10 mouse cellular contexts compared by ENCODE assay signal in the genomic region with DNA sequence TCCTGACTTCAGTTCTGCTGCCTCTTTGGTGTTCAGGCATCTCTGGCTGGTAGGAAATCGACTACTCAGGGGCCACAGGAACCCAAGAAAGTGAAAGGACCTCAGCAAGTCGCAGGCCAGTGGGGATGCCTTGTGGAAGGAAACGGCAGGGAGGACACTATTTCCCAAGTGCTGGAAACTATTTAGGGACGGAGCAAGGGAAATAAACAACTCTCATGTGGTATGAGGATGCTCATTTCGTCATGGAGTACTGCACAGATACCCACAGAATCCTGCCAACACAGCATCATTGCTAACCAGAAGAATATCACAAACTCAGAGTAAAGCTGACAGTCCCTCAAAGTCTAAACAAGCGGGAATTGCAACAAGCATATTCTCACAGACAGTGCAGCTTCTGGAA. TPM values are rescaled to one million over a fixed set of nuclear protein-coding genes. Genes with fewer than 3 reads are reported as not detected.
A peak's percentile ranks its signal among the peaks of the same experiment; 100 is the strongest.
DNase-seq lines count a peak whose midpoint lies in the region; ATAC-seq and TF ChIP-seq lines count a peak whose summit lies in the region.
"Had no signal": no experiment of that assay in that cellular context is flagged by ENCODE, and none has a peak within 500 bp of the region (broad histone marks: within the 10 kb centered on the region; RNA-seq: fewer than 3 reads in every experiment).

No protein-coding gene starts in this region.

- no peak overlapping the region for H3K4me3 ChIP-seq in intestine, embryonic 15.5 days (replicated peaks)
- H3K4me3 ChIP-seq in intestine, embryonic 16.5 days (ENCODE audit: low read length), result no peak overlapping the region
- no peak overlapping the region for H3K4me3 ChIP-seq in lung, embryonic 15.5 days
- no peak overlapping the region for H3K4me3 ChIP-seq in lung, adult 2 months (replicated peaks; ENCODE audit: extremely low read depth, low read depth, low read length)
- H3K4me3 ChIP-seq in liver, embryonic 13.5 days (replicated peaks), result no peak overlapping the region
- peak overlapping the region; percentile 51 for H3K4me3 ChIP-seq in myocyte
- H3K4me3 ChIP-seq in intestine, postnatal 0 days (ENCODE audit: low read depth, low read length), result no peak overlapping the region
- H3K4me3 ChIP-seq: megakaryocyte, embryonic 14.5 days; neural tube, embryonic 12.5 days had no signal

- 41% methylated on average over 6 of the region's 6 CpGs for WGBS in intestine, embryonic 15.5 days
- WGBS in intestine, embryonic 16.5 days, result 33% methylated on average over 6 of the region's 6 CpGs
- 28% methylated on average over 6 of the region's 6 CpGs for WGBS in lung, embryonic 15.5 days
- 28% methylated on average over 6 of the region's 6 CpGs for WGBS in lung, adult 2 months
- WGBS in liver, embryonic 13.5 days (ENCODE audit: insufficient replicate concordance), result 31% methylated on average over 6 of the region's 6 CpGs
- WGBS in intestine, postnatal 0 days, result 27% methylated on average over 6 of the region's 6 CpGs

- no peak for TF ChIP-seq POLR2A in lung, adult 2 months (IDR thresholded peaks at IDR 0.05; ENCODE audit: borderline replicate concordance, extremely low read depth, low read depth, low read length)
- TF ChIP-seq POLR2A in myocyte (IDR thresholded peaks at IDR 0.05; ENCODE audit: insufficient read length, low read depth), result no peak

- H3K36me3 ChIP-seq in intestine, embryonic 15.5 days, result no peaks in the 10 kb centered on the region
- H3K36me3 ChIP-seq in intestine, embryonic 16.5 days (ENCODE audit: control insufficient read depth, insufficient read depth, low read length), result no peaks in the 10 kb centered on the region
- H3K36me3 ChIP-seq in lung, embryonic 15.5 days, result no peaks in the 10 kb centered on the region
- H3K36me3 ChIP-seq in liver, embryonic 13.5 days, result no peaks in the 10 kb centered on the region
- no peaks in the 10 kb centered on the region for H3K36me3 ChIP-seq in myocyte (ENCODE audit: control insufficient read depth, insufficient read depth)
- H3K36me3 ChIP-seq in intestine, postnatal 0 days (ENCODE audit: control insufficient read depth, insufficient read depth), result no peaks in the 10 kb centered on the region
- H3K36me3 ChIP-seq: neural tube, embryonic 12.5 days had no signal

- TF ChIP-seq CTCF in lung, adult 2 months (IDR thresholded peaks at IDR 0.05; ENCODE audit: insufficient read depth, low read length), result no peak
- TF ChIP-seq CTCF in intestine, postnatal 0 days (IDR thresholded peaks at IDR 0.05; ENCODE audit: low read depth), result no peak

- no peak overlapping the region for H3K27ac ChIP-seq in intestine, embryonic 15.5 days
- no peak overlapping the region for H3K27ac ChIP-seq in intestine, embryonic 16.5 days (ENCODE audit: low read length)
- no peak overlapping the region for H3K27ac ChIP-seq in lung, embryonic 15.5 days
- no peak overlapping the region for H3K27ac ChIP-seq in liver, embryonic 13.5 days
- H3K27ac ChIP-seq in intestine, postnatal 0 days (ENCODE audit: low read depth, low read length), result no peak overlapping the region
- H3K27ac ChIP-seq: neural tube, embryonic 12.5 days had no signal

- no peak overlapping the region for H3K9ac ChIP-seq in intestine, embryonic 15.5 days
- H3K9ac ChIP-seq in intestine, embryonic 16.5 days (ENCODE audit: low read depth, low read length), result no peak overlapping the region
- H3K9ac ChIP-seq in lung, embryonic 15.5 days, result no peak overlapping the region
- no peak overlapping the region for H3K9ac ChIP-seq in liver, embryonic 13.5 days
- no peak overlapping the region for H3K9ac ChIP-seq in intestine, postnatal 0 days (ENCODE audit: low read depth, low read length)
- H3K9ac ChIP-seq: neural tube, embryonic 12.5 days had no signal

- peak overlapping the region; percentile 19; the same call in 1 of the 2 replicates for H3K4me2 ChIP-seq in intestine, embryonic 15.5 days (replicated peaks)
- H3K4me2 ChIP-seq in intestine, embryonic 16.5 days (ENCODE audit: low read depth, low read length), result no peak overlapping the region
- peak overlapping the region; percentile 94; the same call in 1 of the 2 replicates for H3K4me2 ChIP-seq in lung, embryonic 15.5 days
- 0 out of 2 replicates have a peak overlapping the region, but pooled peaks have one; percentile 2 for H3K4me2 ChIP-seq in liver, embryonic 13.5 days
- peak overlapping the region; percentile 56 for H3K4me2 ChIP-seq in myocyte (ENCODE audit: low read depth)
- H3K4me2 ChIP-seq in intestine, postnatal 0 days (replicated peaks; ENCODE audit: low read depth), result no peak overlapping the region
- H3K4me2 ChIP-seq: neural tube, embryonic 12.5 days had no signal

- H3K4me1 ChIP-seq in intestine, embryonic 15.5 days (replicated peaks), result peaks cover 17% of the 10 kb centered on the region
- H3K4me1 ChIP-seq in intestine, embryonic 16.5 days (ENCODE audit: control insufficient read depth, insufficient read depth, low read length), result peaks cover 17% of the 10 kb centered on the region
- H3K4me1 ChIP-seq in lung, embryonic 15.5 days, result peaks cover 72% of the 10 kb centered on the region
- peaks cover 6% of the 10 kb centered on the region; the same call in 1 of the 2 replicates for H3K4me1 ChIP-seq in lung, adult 2 months (ENCODE audit: control insufficient read depth, insufficient read depth, low read length)
- H3K4me1 ChIP-seq in liver, embryonic 13.5 days (replicated peaks), result peaks cover 44% of the 10 kb centered on the region
- 0 out of 2 replicates have a peak, but pooled peaks cover 6% of the 10 kb centered on the region for H3K4me1 ChIP-seq in intestine, postnatal 0 days (replicated peaks; ENCODE audit: control insufficient read depth, insufficient read depth, low read length)

- H3K27me3 ChIP-seq in intestine, embryonic 15.5 days (replicated peaks), result peaks cover 47% of the 10 kb centered on the region
- H3K27me3 ChIP-seq in intestine, embryonic 16.5 days (replicated peaks; ENCODE audit: control insufficient read depth, insufficient read depth, low read length), result peaks cover 45% of the 10 kb centered on the region
- H3K27me3 ChIP-seq in lung, embryonic 15.5 days, result peaks cover 39% of the 10 kb centered on the region
- H3K27me3 ChIP-seq in liver, embryonic 13.5 days, result peaks cover 86% of the 10 kb centered on the region
- H3K27me3 ChIP-seq in myocyte (ENCODE audit: control insufficient read depth, insufficient read depth, insufficient read length), result no peaks in the 10 kb centered on the region
- peaks cover 48% of the 10 kb centered on the region for H3K27me3 ChIP-seq in intestine, postnatal 0 days (replicated peaks; ENCODE audit: control insufficient read depth, insufficient read depth, low read length)

- ATAC-seq in intestine, embryonic 15.5 days, result no peak
- ATAC-seq in intestine, embryonic 16.5 days, result no peak
- no peak for ATAC-seq in lung, embryonic 15.5 days (ENCODE audit: borderline replicate concordance, extremely low read depth, low FRiP score, low TSS enrichment)
- ATAC-seq in liver, embryonic 13.5 days (ENCODE audit: low read depth), result no peak
- no peak for ATAC-seq in intestine, postnatal 0 days

- no peak for DNase-seq in lung, adult 2 months
- no peak for DNase-seq in liver, embryonic 13.5 days
- DNase-seq: layer of hippocampus, adult 9-11 months had no signal

- H3K9me3 ChIP-seq in intestine, embryonic 15.5 days, result no peaks in the 10 kb centered on the region
- no peaks in the 10 kb centered on the region for H3K9me3 ChIP-seq in intestine, embryonic 16.5 days (ENCODE audit: control insufficient read depth, low read length)
- H3K9me3 ChIP-seq in lung, embryonic 15.5 days, result no peaks in the 10 kb centered on the region
- no peaks in the 10 kb centered on the region for H3K9me3 ChIP-seq in liver, embryonic 13.5 days (replicated peaks)
- H3K9me3 ChIP-seq in intestine, postnatal 0 days (ENCODE audit: control insufficient read depth), result no peaks in the 10 kb centered on the region
- H3K9me3 ChIP-seq: megakaryocyte, embryonic 14.5 days; neural tube, embryonic 12.5 days had no signal

- no peak overlapping the region for H3ac ChIP-seq in myocyte (ENCODE audit: control insufficient read depth, insufficient read length)

- peaks cover 10% of the 10 kb centered on the region for H3K79me2 ChIP-seq in myocyte (ENCODE audit: control insufficient read depth, insufficient read depth)

TF ChIP-seq in myocyte, 11 proteins besides CTCF, POLR2A, EP300 and RAD21:
- TF ChIP-seq CEBPB (IDR thresholded peaks at IDR 0.05; ENCODE audit: insufficient read depth, poor library complexity, severe bottlenecking) (no peak), MYOD1 (IDR thresholded peaks at IDR 0.05; ENCODE audit: control insufficient read depth in 1 of 3, insufficient read length in 2 of 3, low read depth in 2 of 3) (no peak), MAX (IDR thresholded peaks at IDR 0.05; ENCODE audit: low read depth) (no peak)

RNA-seq across cellular contexts. Expression of a gene that starts 2.1 kb away (rescaled TPM):
- 2.8 and 3.1 TPM in 2 replicates for polyA plus RNA-seq in intestine, embryonic 15.5 days (2015; fragmentation: Nextera tagmentation; extraction: Ambion mirVana)
- polyA plus RNA-seq in intestine, embryonic 16.5 days (2015; fragmentation: Nextera tagmentation; extraction: Ambion mirVana), result 3.5 and 4.1 TPM in 2 replicates
- polyA plus RNA-seq in lung, embryonic 15.5 days (2015; fragmentation: Nextera tagmentation; extraction: Ambion mirVana), result 4.2 and 6.5 TPM in 2 replicates
- polyA plus RNA-seq in lung, adult 2 months (2012; rRNA removed), result 18.9 and 19.1 TPM in 2 replicates
- 3.9 and 4.7 TPM in 2 replicates for polyA plus RNA-seq in liver, embryonic 13.5 days (2015; fragmentation: Nextera tagmentation; extraction: Ambion mirVana)
- 9.8 TPM for polyA plus RNA-seq in myocyte (2012; fragmentation: generic; extraction: Trizol)
- polyA plus RNA-seq in intestine, postnatal 0 days (2015; fragmentation: Nextera tagmentation; extraction: Ambion mirVana), result 5.8 and 6.4 TPM in 2 replicates

RNA-seq across cellular contexts. Expression of a gene that starts 36.5 kb away (rescaled TPM):
- polyA plus RNA-seq in intestine, embryonic 15.5 days (2015; fragmentation: Nextera tagmentation; extraction: Ambion mirVana), result 7.3 and 9.6 TPM in 2 replicates
- polyA plus RNA-seq in intestine, embryonic 16.5 days (2015; fragmentation: Nextera tagmentation; extraction: Ambion mirVana), result 13.0 and 13.8 TPM in 2 replicates
- 2.9 and 4.0 TPM in 2 replicates for polyA plus RNA-seq in lung, embryonic 15.5 days (2015; fragmentation: Nextera tagmentation; extraction: Ambion mirVana)
- 9.6 and 15.3 TPM in 2 replicates for polyA plus RNA-seq in lung, adult 2 months (2012; rRNA removed)
- polyA plus RNA-seq in liver, embryonic 13.5 days (2015; fragmentation: Nextera tagmentation; extraction: Ambion mirVana), result 4.9 and 5.5 TPM in 2 replicates
- 1.7 TPM for polyA plus RNA-seq in myocyte (2012; fragmentation: generic; extraction: Trizol)
- 8.3 and 10.3 TPM in 2 replicates for polyA plus RNA-seq in intestine, postnatal 0 days (2015; fragmentation: Nextera tagmentation; extraction: Ambion mirVana)

Comparison
In these comparisons a context has a peak if more than half of its experiments do, and no peak if none do; other contexts are left out.
1. H3K4me2 ChIP-seq: peak in intestine, embryonic 15.5 days (single experiment), lung, embryonic 15.5 days (single experiment), liver, embryonic 13.5 days (single experiment) and myocyte (single experiment); none in intestine, embryonic 16.5 days (single experiment) and intestine, postnatal 0 days (single experiment).